Mouse (Mus musculus) ovary, postnatal 36 days (tissue): ENCODE results near the gene Kri1.
"Not testable (repeated sequence)": the region's sequence is repeated elsewhere in the genome, so short reads cannot be mapped to it uniquely, and the experiment has no call there.

ENCODE experiments used
- DNase-seq: peaks from one replicate; pipeline ENCODE4 v3.0.0; 2022; ENCODE audit warnings: low spot score, mixed read lengths

Kri1 gene

DNA sequence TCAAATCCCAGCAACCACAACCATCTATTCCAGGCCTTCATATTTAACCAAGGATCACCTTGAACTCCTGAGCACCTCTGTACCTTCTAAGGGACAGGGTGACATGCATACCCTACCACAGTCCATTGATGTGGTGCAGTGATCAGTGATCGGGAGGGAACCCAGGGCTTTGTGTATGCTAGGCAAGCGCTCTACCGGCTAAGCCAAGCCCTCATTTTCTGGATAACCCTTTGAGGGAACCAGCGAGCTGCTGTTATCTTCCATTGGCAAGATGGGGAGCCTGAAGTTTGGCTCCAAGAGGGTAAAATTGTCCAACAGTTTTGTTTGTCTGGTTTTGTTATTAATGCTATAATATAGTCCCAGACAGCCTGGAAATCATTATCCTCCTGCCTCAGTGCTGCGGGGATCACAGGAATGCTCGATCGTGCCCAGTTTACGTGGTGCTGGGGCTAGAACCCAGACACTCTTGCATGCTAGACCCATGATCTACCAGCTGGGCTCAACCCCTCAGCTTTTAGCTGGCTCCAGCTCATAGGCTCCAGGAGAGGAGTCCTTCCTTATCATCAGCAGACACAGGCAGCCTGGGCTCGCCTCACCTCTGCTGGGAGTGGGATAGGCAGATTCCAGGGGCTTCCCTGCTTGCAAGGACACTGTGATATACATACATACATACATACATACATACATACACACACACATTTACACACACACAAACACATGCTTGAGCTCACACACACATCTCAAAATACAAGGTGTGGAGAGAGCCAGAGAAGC, 26.8 kb upstream of the Kri1 start:
- DNase-seq = no peak

DNA sequence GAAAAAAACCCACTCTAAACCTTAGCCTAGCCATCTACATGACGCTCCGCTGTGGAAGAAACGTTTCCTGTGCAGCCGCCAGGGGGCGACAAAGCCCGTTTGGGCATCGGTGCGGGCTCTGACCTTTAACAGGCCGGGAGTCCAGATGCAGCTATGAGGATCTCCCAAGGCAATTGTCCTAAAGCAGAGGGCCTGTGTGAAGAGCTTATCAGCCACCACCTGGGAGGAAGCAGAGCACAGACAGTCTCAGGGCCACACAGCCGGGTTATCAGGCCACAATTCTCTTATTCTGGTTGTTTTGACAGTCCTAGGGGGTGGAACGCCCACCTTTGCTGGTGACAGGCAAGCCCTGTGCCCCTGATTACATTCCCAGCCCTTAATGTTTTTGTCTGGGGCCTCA, 25.6 kb upstream of the Kri1 start:
- peak; percentile 91 for DNase-seq

DNA sequence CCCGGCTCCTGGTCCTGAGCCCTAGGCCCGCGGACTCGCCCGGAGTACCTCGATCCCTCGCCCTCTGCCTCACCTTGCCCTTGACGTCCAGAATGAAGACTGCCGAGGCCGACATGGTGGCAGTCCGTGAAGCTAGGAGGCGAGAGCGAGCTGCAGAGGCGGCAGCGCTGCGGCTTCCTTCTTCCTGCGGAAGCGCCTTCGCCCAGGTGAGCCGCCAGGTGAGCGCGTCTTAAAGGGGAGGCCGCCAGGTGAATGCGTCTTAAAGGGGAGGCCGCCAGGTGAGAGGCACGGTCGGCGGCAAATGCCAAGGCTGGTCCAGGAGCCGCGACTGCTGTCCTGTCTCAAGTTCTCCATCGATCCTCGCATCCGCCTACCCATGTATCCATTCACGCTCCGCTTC, 24.4 kb upstream of the Kri1 start, which contains the start of gene Ap1m2:
TSS of gene Ap1m2 (minus strand) at position 204 of the 400 bp plus-strand sequence.
- DNase-seq = peak; percentile 30

DNA sequence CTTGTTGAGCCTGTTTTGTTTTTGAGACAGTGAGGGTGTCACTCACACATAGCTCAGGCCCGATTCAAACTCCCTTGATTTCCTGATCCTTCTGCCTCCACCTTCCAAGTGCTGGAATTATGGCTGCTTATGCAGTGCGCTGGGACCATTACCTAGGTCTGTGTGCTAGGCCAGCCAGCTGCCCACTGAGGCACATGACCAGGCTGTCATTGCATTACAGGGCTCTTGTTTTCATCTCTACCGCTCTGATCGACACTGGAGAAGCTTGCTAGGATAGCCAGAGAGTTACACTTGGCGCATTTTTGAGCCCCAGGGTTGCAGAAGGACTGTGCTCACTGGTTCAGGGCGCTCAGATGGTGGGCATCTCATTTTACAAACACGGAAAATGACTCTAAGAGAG, 23.9 kb upstream of the Kri1 start:
- no peak for DNase-seq

DNA sequence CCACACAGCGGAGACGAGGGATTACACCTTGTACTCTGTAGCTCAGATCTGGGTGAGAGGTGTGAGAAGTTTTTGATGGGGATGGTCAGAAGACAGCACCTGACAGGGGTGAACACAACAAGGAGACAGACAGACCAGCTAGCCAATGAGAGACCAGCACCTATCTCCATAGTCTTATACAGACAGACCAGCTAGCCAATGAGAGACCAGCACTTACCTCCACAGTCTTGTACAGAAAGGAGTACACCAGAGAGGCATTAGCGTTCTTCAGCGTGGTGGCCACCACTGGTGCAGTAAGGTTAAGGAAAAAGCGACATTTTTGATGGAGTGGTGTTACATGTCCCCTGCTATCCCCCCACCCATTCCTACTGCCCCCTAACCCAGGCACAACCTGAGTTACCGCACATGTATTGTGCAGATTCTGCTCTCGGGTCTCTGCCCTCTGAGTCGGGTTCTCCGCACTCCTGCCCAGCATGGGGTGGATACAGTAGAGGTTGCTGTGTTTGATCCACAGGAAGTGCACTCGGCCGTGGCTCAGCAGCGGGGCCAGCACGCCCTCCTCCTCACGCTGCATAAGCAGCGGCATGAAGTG, 21.5 kb upstream of the Kri1 start:
- no peak for DNase-seq

DNA sequence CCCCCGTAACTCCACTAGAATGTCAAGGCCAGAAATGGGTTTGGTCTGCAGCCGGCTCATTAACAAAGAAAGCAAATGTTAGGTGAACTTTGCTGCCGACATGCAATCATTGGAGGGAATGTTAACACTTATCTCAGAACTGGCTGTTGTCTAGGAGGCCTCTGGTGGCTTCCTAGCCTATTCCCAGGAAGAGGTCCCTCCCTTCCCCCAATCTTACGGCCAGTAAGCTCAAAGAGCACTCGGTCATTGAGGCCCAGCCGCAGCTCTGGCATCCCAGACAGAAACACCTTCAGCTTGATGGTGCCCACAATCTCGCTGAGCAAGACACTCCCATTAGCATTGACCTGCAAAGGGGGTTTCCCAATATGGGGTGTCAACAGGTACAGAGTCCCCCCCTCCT, 17.3 kb upstream of the Kri1 start:
- no peak for DNase-seq

DNA sequence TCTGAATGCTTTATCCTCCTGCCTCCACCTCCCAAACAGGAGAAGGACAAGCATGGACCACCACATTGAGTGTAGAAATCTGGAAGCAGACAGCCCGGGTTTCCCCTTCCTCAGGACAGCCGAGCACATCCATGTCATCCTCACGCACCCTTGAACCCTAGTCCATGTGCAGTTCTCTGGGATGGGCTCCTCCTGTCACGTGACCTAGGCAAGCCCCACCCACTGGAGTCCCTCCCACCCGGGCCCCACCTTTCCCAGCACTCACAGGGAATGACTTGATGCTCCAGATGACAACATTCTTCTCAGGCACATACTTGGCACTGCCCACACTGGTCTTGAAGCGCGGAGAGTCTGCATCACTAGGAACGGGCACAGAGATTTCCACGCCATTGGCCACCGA, 11.2 kb upstream of the Kri1 start:
- DNase-seq = no peak

DNA sequence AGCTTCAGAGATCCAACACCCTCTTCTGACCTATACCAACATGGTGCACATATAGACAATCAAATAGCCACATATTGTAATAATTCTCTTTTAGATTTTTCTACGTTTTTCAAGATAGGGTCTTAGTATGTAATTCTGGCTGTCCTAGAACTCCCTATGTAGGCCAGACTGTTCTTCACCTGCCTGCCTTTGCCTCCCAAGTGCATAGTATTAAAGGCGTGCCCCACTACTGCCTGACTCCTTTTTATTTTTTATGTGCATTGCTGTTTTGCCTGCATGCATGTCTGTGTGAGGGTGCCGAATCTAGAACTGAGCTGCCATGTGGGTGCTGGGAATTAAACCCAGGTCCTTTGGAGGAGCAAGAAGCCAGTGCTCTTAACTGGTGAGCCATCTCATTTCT, 4.5 kb upstream of the Kri1 start:
- DNase-seq = no peak

DNA sequence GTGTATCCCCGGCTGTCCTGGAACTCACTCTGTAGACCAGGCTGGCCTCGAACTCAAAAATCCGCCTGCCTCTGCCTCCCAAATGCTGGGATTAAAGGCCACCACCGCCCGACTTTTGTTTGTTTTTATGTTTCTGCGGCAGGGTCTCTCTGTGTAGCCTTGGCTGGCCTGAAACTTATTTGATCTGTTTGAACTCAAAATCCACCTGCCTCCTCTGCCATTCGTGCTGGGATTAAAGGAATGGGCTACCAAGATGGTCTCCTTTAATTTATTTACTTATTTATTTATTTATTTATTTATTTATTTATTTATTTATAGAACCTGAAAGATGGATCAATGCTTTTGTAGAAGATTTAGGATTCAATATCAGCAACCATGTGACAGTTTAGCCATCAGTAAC, 4.1 kb upstream of the Kri1 start:
- not testable (repeated sequence) for DNase-seq

DNA sequence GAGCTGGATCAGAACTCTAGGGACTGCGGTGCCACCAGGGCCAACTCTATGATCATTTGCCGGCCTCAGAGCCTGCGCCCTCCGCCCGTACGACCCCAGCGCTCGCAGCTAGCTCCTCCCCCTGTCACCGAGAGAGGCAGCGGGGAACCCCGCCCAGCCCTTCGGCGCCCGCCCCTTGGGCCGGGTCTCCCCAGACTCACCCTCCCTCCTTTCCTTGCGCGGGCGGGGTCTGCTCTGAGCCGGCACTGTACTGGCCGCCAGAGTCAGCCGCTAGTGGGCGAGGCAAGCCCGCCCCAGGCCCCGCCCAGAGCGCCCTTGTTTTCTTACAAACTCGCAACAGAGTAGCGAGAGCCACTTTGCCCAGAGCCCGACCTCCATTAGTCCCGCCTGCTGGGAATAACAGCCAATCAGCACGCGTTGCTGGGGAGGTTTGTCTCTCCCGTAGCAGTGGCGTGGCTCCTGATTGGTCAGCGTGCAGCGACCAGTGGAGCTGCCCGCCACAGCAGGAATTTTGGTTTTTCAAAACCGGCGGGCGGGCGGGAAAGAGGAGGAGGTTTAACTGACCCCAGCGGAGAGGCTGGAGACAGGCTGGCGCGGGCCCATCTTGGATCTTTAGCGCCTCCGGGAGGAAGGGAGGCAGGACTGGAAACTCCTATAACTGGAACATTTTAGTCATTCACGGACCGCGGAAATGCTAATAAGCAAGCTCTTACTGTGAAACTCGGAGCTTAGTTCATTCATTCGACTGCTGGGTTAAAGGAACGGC, 3.4 kb upstream of the Kri1 start, which contains the start of gene Cdkn2d:
TSS of gene Cdkn2d (minus strand) at position 386 of the 766 bp plus-strand sequence.
- DNase-seq = peak; percentile 100

DNA sequence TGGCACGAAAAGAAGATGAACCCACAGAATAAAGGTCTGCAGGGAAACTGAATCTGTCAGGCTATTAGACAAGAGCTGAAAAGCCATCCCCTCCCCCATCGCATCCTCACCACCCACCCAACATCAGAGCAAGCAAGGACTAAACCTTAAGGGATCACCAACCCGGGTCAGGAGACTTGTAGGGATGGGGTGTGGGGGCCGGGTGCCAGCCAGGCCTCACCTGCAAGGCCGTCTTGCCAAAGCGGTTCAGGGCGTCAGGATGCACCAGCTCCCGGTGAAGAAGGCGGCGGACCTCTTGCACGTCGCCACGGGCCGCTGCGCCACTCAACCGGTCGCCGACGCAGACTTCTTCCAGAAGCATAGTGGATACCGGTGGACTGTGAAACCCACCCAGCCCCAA, 2.8 kb upstream of the Kri1 start:
- no peak for DNase-seq

DNA sequence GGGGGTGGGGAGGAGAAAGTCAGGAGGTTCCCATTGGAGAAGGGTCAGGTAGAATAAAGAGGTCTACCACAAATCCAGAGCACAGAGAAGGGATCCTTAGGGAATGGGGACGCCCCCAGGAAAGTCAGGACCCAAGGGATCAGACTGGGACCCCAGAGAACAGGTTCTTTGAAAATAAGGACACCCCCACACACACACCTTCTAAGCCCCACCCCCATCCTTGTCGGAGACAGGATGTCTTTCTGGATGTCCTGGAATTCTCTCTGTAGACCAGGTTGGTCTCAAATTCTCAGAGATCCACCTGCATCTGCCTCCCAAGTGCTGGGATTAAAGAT, 1.5 kb upstream of the Kri1 start:
- DNase-seq = no peak

DNA sequence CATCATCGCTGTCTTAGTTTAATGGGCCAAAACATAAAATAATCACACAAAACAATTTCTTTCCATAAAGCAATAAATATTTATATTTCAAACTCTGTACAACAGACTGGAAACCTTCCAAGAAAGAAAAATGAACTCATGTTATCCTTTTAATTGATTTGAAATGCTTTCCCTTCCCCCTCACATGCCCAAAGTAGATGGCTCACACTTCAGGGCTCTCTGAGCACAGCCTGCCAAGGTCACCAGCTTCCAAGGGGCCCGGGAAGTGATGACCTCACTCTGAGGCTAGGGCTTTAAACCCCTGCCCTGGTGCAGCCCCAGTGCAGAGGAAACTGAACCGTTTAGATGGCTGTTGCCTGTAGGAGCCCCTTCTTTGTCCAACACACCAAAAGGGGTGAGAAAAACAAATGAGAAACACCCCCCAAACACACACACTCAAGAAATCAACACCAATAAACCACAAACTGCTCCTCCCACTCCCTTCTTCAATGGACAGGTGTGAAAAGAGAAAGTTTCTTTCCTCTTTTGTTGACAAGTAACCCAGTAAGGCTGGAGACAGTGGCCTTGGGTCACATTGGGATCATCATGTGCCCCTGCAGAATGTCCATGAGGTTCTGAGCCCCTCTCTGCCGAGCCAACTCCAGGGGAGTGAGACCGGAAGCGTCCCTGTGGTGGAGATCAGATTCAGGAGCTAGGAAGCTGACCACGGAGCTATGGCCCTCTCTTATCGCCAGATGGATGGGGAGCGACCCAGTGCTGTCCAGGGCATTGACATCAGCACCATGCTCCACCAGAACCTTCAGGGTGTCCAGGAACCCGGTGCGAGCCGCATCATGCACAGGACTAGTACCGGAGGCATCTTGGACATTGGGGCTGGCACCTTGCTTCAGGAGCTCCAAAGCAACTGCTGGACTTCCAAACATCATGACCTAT, 901 bp upstream of the Kri1 start:
- no peak for DNase-seq

DNA sequence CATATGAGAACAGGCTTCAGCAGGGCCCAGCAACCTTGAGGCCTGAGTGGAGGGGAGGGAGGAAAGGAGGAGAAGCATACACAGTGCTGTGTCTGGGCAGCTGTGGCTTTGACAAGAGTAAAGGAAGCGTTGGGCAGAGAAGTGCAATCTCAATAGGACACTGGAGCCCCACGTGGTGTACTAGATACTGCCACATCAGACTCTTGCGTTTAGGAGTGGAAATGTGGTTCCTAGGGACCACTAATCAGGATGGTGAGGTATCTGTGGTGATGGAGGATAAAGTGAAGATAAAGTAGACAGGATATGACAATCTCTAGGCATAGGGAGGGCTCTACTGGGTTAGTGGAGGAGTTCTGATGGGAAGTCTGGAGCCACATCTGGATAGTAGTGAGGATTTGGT, 1.0 kb downstream of the Kri1 start:
- no peak for DNase-seq

DNA sequence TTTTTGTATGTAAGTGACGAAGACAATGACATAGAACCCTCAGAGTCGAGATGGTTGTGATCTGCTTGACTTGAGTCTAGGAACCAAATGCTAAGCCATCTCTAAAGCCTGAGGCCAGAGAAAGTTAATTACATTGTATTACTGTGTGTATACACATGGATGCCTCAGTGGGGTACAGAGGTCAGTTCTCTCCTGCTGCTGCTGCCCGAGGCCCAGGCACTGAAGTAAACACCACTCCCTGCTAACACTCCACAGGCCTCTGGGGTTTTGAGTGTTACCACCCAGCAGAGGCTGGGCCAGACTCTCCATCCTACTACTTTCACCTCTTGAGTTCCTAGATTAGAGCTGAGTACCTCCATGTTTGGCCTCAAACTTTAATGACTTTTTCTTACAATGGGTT, 3.8 kb downstream of the Kri1 start:
- no peak for DNase-seq

DNA sequence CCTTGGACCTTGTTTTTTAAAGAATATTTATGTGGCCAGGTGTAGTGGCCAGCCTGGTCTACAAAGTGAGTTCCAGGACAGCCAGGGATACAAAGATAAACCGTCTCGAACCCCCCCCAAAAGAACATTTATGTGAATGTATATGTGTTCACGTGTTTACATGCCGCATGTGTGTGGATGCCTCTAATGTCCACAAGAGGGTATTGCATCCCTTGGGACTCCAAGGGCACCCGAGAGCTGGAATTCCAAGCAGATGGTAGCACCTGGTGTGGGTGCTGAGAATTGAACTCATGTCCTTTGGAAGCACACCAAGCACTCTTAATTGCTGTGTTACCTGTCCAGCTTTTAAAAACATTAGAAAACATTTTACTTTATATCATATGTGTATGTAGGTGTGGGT, 4.2 kb downstream of the Kri1 start:
- no peak for DNase-seq

DNA sequence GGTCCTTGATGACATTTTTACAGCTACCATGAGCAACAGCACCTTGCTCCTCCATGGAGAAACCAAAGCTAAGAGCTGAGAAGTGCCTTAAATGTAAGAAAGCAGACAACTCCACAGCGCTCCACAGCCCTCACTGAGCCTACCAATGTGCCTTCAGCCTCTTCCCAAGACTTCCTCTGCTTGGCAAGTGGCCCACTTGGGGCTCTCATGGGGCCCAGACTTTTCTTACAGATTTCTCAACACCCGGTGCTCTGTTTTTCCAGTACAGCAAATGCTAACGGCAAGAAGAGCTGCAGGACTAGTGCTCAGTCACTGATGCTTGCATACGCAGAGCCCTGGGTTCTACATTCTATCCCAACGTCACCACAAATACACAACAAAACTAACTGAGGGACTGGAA, 10.0 kb downstream of the Kri1 start:
- DNase-seq = no peak

DNA sequence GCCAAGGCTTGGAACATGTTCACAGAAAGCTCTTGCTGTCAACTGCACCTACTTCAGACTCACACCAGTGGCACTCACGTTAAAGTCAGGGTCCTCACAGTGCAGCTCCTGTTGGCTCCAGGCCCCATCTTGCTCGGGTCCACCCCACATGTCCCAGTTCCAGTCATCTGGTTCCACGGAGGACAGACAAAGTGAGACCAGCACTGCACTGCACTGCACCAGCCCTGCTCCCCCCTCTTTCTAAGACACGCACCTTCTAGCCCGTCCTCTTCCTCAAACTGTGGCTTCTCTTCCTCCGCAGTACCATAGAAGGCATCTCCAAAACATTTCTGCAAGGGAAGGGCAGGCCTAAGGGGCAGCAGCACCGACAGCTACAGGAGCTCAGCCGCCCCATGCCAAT, 11.5 kb downstream of the Kri1 start:
- DNase-seq = no peak

DNA sequence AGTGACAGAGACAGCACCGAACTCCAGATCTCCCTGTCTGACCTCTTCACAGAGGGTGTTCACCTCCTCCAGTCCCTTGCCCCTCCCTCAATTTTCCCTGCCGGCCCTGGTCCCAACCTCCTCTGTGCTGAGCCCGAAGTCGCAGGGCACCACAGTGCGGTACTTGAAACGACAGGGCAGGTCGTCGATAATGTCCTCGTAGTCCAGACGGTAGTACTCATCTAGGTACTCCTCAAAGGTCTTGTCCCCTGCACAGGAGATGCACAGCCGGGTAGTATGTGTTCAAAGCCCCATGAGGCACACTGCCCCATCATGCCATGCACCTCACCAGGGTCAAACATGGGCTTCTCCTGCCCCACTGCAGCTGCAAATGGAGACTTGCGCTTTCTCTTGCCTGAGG, 12.0 kb downstream of the Kri1 start:
- no peak for DNase-seq

DNA sequence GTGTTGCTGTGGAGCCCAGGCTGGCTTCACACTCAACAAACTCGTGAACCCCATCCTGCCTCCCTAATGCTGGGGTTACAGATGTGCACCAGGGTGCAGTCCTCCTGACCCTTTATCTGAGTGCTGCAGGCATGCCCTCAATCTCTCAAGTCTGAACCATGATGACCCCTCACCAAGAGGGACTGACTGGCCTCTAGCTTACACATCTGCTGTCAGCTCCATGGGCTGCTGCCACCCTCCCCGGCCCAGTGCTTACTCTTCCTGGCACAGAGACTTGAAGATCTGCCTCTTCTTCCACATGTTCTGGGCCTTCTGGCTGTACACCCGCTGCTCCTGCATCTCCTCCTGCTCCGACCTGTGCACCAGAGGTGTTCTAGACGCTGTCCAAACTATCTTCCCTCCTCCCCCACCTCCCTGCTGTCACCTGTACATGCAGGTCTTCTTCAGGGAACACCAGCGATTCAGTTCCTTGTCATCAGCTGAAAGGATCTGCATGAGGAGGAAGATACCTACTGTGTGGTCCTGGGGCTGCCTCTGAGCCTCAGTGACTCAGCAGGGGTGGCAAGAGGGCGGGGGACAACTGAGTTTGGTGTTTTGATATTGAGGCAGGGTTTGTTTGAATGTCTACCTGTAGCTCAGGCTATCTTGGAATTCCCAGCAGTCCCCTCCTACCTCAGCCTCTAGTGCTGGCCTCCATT, 12.6 kb downstream of the Kri1 start:
- no peak for DNase-seq

DNA sequence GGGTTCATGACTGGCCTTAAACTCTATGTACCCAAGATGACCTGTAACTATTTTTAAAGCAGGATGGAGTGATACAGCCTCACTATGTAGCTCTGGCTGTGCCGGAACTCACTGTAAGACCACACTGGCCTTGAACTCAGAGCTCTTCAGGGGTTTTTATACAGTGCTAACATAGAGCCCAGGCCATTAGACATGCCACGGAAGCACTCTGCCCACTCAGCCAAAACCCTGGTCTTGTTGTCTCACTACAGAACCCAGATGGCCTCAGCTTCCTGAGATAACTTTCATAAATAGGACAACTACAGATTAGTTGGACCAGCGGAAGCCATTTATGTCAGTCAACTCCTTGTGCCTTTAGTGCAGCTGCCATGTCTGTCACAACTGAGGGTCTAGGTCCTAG, 13.4 kb downstream of the Kri1 start:
- DNase-seq = no peak
